Mouse (Mus musculus) embryo, embryonic 10 days (tissue): Measurements from ENCODE around the gene Fkbp9.
A peak's percentile ranks its signal among the peaks of the same experiment; 100 is the strongest.
"Not testable (repeated sequence)": the region's sequence is repeated elsewhere in the genome, so short reads cannot be mapped to it uniquely, and the experiment has no call there.

Source experiments
- DNase-seq: peaks from one replicate; pipeline ENCODE4 v3.0.0-alpha.2; 2015; ENCODE audit warnings: low spot score

The Fkbp9 gene

GRCm38 (mm10) chr6:56837621-56838020, 5.8 kb downstream of the Fkbp9 start:
- no peak for DNase-seq

GRCm38 (mm10) chr6:56843229-56843628, 11.4 kb downstream of the Fkbp9 start:
- no peak for DNase-seq

- DNase-seq = no peak
These were observed 12.5 kb downstream of the Fkbp9 start for GRCm38 (mm10) chr6:56844365-56844764.

GRCm38 (mm10) chr6:56848974-56849373, 17.1 kb downstream of the Fkbp9 start:
- no peak for DNase-seq

GRCm38 (mm10) chr6:56850315-56850714, 18.5 kb downstream of the Fkbp9 start:
- DNase-seq = no peak

- DNase-seq = no peak
These were observed 22.9 kb downstream of the Fkbp9 start for GRCm38 (mm10) chr6:56854803-56855202.

- peak; percentile 69 for DNase-seq
These were observed 24.9 kb downstream of the Fkbp9 start for GRCm38 (mm10) chr6:56856748-56857147.

- DNase-seq = no peak
These were observed 28.5 kb downstream of the Fkbp9 start for GRCm38 (mm10) chr6:56860205-56860848.

- not testable (repeated sequence) for DNase-seq
These were observed 35.0 kb downstream of the Fkbp9 start for GRCm38 (mm10) chr6:56866899-56867298.

- no peak for DNase-seq
These were observed 36.7 kb downstream of the Fkbp9 start for GRCm38 (mm10) chr6:56868565-56868964.

- DNase-seq = no peak
These were observed 38.2 kb downstream of the Fkbp9 start for GRCm38 (mm10) chr6:56870027-56870426.

- DNase-seq = no peak
These were observed 45.0 kb downstream of the Fkbp9 start for GRCm38 (mm10) chr6:56876870-56877269.

- DNase-seq = no peak
These were observed 46.1 kb downstream of the Fkbp9 start for GRCm38 (mm10) chr6:56877985-56878384.

GRCm38 (mm10) chr6:56879352-56879955, 47.6 kb downstream of the Fkbp9 start:
- DNase-seq = no peak

GRCm38 (mm10) chr6:56888561-56888960, 56.7 kb downstream of the Fkbp9 start:
- no peak for DNase-seq

GRCm38 (mm10) chr6:56890762-56891161, 58.9 kb downstream of the Fkbp9 start:
- DNase-seq = no peak

GRCm38 (mm10) chr6:56899601-56900000, 67.7 kb downstream of the Fkbp9 start:
- no peak for DNase-seq

GRCm38 (mm10) chr6:56901336-56901735, 69.5 kb downstream of the Fkbp9 start:
- DNase-seq = no peak

- peak; percentile 28 for DNase-seq
These were observed 70.0 kb downstream of the Fkbp9 start for GRCm38 (mm10) chr6:56901824-56902386.

GRCm38 (mm10) chr6:56902606-56903520, 71.0 kb downstream of the Fkbp9 start:
- DNase-seq = no peak

- no peak for DNase-seq
These were observed 72.0 kb downstream of the Fkbp9 start for GRCm38 (mm10) chr6:56903831-56904230.

- DNase-seq = no peak
These were observed 72.5 kb downstream of the Fkbp9 start for GRCm38 (mm10) chr6:56904330-56904729.

GRCm38 (mm10) chr6:56904982-56905381, 73.1 kb downstream of the Fkbp9 start:
- no peak for DNase-seq
